Mouse (Mus musculus) kidney, adult 2 months (tissue): ENCODE data around the gene Sorcs1. TPM values are rescaled to one million over a fixed set of nuclear protein-coding genes. Genes with fewer than 3 reads are reported as not detected.

Source experiments
- DNase-seq: peaks from one replicate; pipeline ENCODE4 v3.0.0; 2021
- H3K27ac ChIP-seq: fragments of 200-500 bp; 2 replicates; pipeline ENCODE4 v1.5.1; 2012; ENCODE audit warnings: low read depth, low read length, control low read depth, inconsistent platforms; ENCODE audit not compliant: insufficient read depth
- H3K27me3 ChIP-seq: fragments of 200-500 bp; replicated peaks from 2 replicates; pipeline ENCODE4 v1.6.1; 2012; ENCODE audit warnings: mild to moderate bottlenecking, moderate library complexity, low read length, inconsistent platforms; ENCODE audit not compliant: control insufficient read depth, insufficient read depth
- H3K36me3 ChIP-seq: fragments of 200-500 bp; 2 replicates; pipeline ENCODE4 v1.6.1; 2012; ENCODE audit warnings: mild to moderate bottlenecking, moderate library complexity, low read length, inconsistent platforms; ENCODE audit not compliant: control insufficient read depth, insufficient read depth
- H3K4me1 ChIP-seq: fragments of 200-500 bp; 2 replicates; pipeline ENCODE4 v1.6.1; 2011; ENCODE audit warnings: low read length; ENCODE audit not compliant: control insufficient read depth, insufficient read depth
- H3K4me3 ChIP-seq: fragments of 200-500 bp; 2 replicates; pipeline ENCODE4 v1.5.1; 2011; ENCODE audit warnings: mild to moderate bottlenecking, low read depth, low read length, control low read depth; ENCODE audit not compliant: insufficient read depth
- CTCF ChIP-seq: fragments of 200-500 bp; conservative IDR thresholded peaks from 2 replicates; pipeline ENCODE4 v1.5.1; 2011; ENCODE audit warnings: low read depth, mild to moderate bottlenecking, control low read depth, low read length, moderate library complexity, mixed read lengths; ENCODE audit not compliant: insufficient read depth, insufficient read length
- POLR2A ChIP-seq: fragments of 200-500 bp; IDR thresholded peaks from one replicate; pipeline ENCODE4 v1.6.1; 2011; ENCODE audit warnings: low read depth, low read length, control low read depth
- WGBS: fragments of 180-500 bp; shearing (Covaris S2); methylation state at CpG from one replicate; pipeline ENCODE4 v1.1.7; 2018; 5-methylcytosine and 5-hydroxymethylcytosine counted together
- polyA plus RNA-seq: library from polyadenylated mRNA; depleted of rRNA; stranded (reverse); fragments of >200 nt; gene quantifications from 2 replicates; pipeline ENCODE4 v1.2.3, GENCODE M21; 2012

The Sorcs1 gene
- polyA plus RNA-seq, 1 experiment: 0.30 TPM

- whole genome bisulfite sequencing: 92% methylated on average over 8 of the region's 8 CpGs
- no peaks in the 10 kb centered on the region for H3K36me3 ChIP-seq
- no peak for TF ChIP-seq POLR2A
- TF ChIP-seq CTCF: no peak
- no peak overlapping the region for H3K27ac ChIP-seq
- no peak for DNase-seq
- H3K27me3 ChIP-seq: no peaks in the 10 kb centered on the region
- H3K4me3 ChIP-seq: no peak overlapping the region
- H3K4me1 ChIP-seq: no peaks in the 10 kb centered on the region
Measured at GRCm38 (mm10) chr19:50339211-50339610, 339.2 kb downstream of the Sorcs1 start.

GRCm38 (mm10) chr19:50336751-50337150, 341.7 kb downstream of the Sorcs1 start:
- Histone ChIP-seq H3K36me3 (no peaks in the 10 kb centered on the region), H3K27me3 (no peaks in the 10 kb centered on the region), H3K27ac (no peak overlapping the region), H3K4me3 (no peak overlapping the region), H3K4me1 (0 out of 2 replicates have a peak, but pooled peaks cover 2% of the 10 kb centered on the region)
- WGBS: 80% methylated on average over 3 of the region's 3 CpGs
- TF ChIP-seq POLR2A (no peak), CTCF (no peak)
- DNase-seq: no peak

- WGBS: 39% methylated on average over 3 of the region's 3 CpGs
- DNase-seq: peak; percentile 66
- no peak overlapping the region for H3K4me3 ChIP-seq
- peaks cover 9% of the 10 kb centered on the region; the same call in 1 of the 2 replicates for H3K4me1 ChIP-seq
- H3K27me3 ChIP-seq: no peaks in the 10 kb centered on the region
- H3K27ac ChIP-seq: no peak overlapping the region
- no peaks in the 10 kb centered on the region for H3K36me3 ChIP-seq
- TF ChIP-seq POLR2A (no peak), CTCF (no peak)
Measured at GRCm38 (mm10) chr19:50331136-50331535, 347.3 kb downstream of the Sorcs1 start.

DNA sequence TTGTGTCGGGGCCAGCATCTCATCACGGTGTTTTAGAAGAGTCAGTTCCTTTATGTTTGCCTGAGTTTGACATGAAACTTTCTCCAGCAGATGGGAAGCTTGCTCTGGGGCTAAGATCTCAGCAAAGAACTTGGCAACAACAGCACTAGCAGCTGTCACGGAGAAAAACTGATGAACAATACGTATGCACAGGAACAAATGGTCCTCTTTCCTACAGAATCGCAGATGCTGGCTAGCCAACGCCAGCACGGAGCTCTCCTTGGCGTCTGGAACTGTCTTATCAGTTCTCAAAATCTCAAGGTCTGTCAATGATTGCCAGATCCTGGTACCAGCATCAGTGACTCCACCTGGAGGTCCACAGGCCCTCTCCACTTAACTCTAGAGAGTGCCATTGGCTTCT, 350.6 kb downstream of the Sorcs1 start:
- WGBS: 65% methylated on average over 8 of the region's 8 CpGs
- peak; percentile 24 for DNase-seq
- TF ChIP-seq POLR2A (no peak), CTCF (no peak)
- no peaks in the 10 kb centered on the region for H3K36me3 ChIP-seq
- H3K27ac ChIP-seq: no peak overlapping the region
- H3K4me1 ChIP-seq: peaks cover 9% of the 10 kb centered on the region; the same call in 1 of the 2 replicates
- no peaks in the 10 kb centered on the region for H3K27me3 ChIP-seq
- no peak overlapping the region for H3K4me3 ChIP-seq

- 0 out of 2 replicates have a peak overlapping the region, but pooled peaks have one; percentile 3 for H3K27ac ChIP-seq
- no peak for DNase-seq
- 25% methylated on average over 3 of the region's 3 CpGs for WGBS
- no peak overlapping the region for H3K4me3 ChIP-seq
- H3K36me3 ChIP-seq: no peaks in the 10 kb centered on the region
- TF ChIP-seq CTCF (no peak), POLR2A (no peak)
- no peaks in the 10 kb centered on the region for H3K27me3 ChIP-seq
- H3K4me1 ChIP-seq: peaks cover 4% of the 10 kb centered on the region; the same call in 1 of the 2 replicates
Measured at GRCm38 (mm10) chr19:50326151-50326550, 352.3 kb downstream of the Sorcs1 start.

GRCm38 (mm10) chr19:50325686-50326085, 352.8 kb downstream of the Sorcs1 start:
- H3K36me3 ChIP-seq: no peaks in the 10 kb centered on the region
- 64% methylated on average over 10 of the region's 10 CpGs for WGBS
- no peaks in the 10 kb centered on the region for H3K27me3 ChIP-seq
- H3K27ac ChIP-seq: 0 out of 2 replicates have a peak overlapping the region, but pooled peaks have one; percentile 3
- peaks cover 4% of the 10 kb centered on the region; the same call in 1 of the 2 replicates for H3K4me1 ChIP-seq
- DNase-seq: peak; percentile 80
- no peak overlapping the region for H3K4me3 ChIP-seq
- no peak for TF ChIP-seq CTCF
- no peak for TF ChIP-seq POLR2A

GRCm38 (mm10) chr19:50307046-50307445, 371.4 kb downstream of the Sorcs1 start:
- H3K4me3 ChIP-seq: no peak overlapping the region
- 54% methylated on average over 2 of the region's 2 CpGs for WGBS
- no peaks in the 10 kb centered on the region for H3K27me3 ChIP-seq

More at GRCm38 (mm10) chr19:50307046-50307445, 371.4 kb downstream of the Sorcs1 start:
- TF ChIP-seq CTCF: no peak
- no peak for TF ChIP-seq POLR2A
- no peaks in the 10 kb centered on the region for H3K4me1 ChIP-seq
- no peaks in the 10 kb centered on the region for H3K36me3 ChIP-seq
- H3K27ac ChIP-seq: no peak overlapping the region
- DNase-seq: peak; percentile 85
